Mouse (Mus musculus) heart, embryonic 11.5 days (tissue): Measurements from ENCODE around the gene Dusp22. TPM values are rescaled to one million over a fixed set of nuclear protein-coding genes. Genes with fewer than 3 reads are reported as not detected.

ENCODE experiments used
- ATAC-seq: fragments of 200-750 bp; cut with Nextera tagmentation; replicated peaks from 2 replicates; pipeline ENCODE4 v1.8.0; 2017; ENCODE audit warnings: moderate library complexity; ENCODE audit not compliant: insufficient number of reproducible peaks, low FRiP score, low TSS enrichment
- H3K27ac ChIP-seq: fragments of 300-500 bp; sonication (generic); 2 replicates; pipeline ENCODE4 v1.5.1; 2014; ENCODE audit warnings: mild to moderate bottlenecking, low read depth, low read length
- H3K27me3 ChIP-seq: fragments of 300-500 bp; sonication (generic); 2 replicates; pipeline ENCODE4 v1.6.1; 2014; ENCODE audit warnings: mild to moderate bottlenecking, low read length, mixed read lengths; ENCODE audit not compliant: control insufficient read depth, insufficient read depth
- H3K36me3 ChIP-seq: fragments of 300-500 bp; sonication (generic); 2 replicates; pipeline ENCODE4 v1.6.1; 2014; ENCODE audit warnings: mild to moderate bottlenecking, low read length, moderate library complexity, mixed read lengths; ENCODE audit not compliant: control insufficient read depth, insufficient read depth
- H3K4me1 ChIP-seq: fragments of 300-500 bp; sonication (generic); 2 replicates; pipeline ENCODE4 v1.6.1; 2014; ENCODE audit warnings: low read length; ENCODE audit not compliant: control insufficient read depth, insufficient read depth
- H3K4me2 ChIP-seq: fragments of 300-500 bp; sonication (generic); 2 replicates; pipeline ENCODE4 v1.6.1; 2014; ENCODE audit warnings: mild to moderate bottlenecking, moderate library complexity
- H3K4me3 ChIP-seq: fragments of 300-500 bp; sonication (generic); 2 replicates; pipeline ENCODE4 v1.5.1; 2014; ENCODE audit warnings: low read depth, low read length
- H3K9ac ChIP-seq: fragments of 300-500 bp; sonication (generic); 2 replicates; pipeline ENCODE4 v1.6.1; 2014; ENCODE audit warnings: mild to moderate bottlenecking, low read depth, low read length, moderate library complexity
- H3K9me3 ChIP-seq: fragments of 300-500 bp; sonication (generic); replicated peaks from 2 replicates; pipeline ENCODE4 v1.6.1; 2016; ENCODE audit warnings: low read length; ENCODE audit not compliant: control insufficient read depth
- WGBS: fragments of 180-500 bp; shearing (Covaris S2); extraction: QIAGEN DNeasy Blood & Tissue Kit; methylation state at CpG from one replicate; pipeline ENCODE4 v1.1.7; 2014; ENCODE audit not compliant: insufficient replicate concordance; 5-methylcytosine and 5-hydroxymethylcytosine counted together
- polyA plus RNA-seq: library from polyadenylated mRNA; unstranded; fragments of >200 nt; fragmentation: Nextera tagmentation; extraction: Ambion mirVana; gene quantifications from 2 replicates; pipeline ENCODE4 v1.2.1, GENCODE M21; 2014

Gene Dusp22
- polyA plus RNA-seq, 1 experiment from 2014 or later = 21.8 TPM

GRCm38 (mm10) chr13:30747068-30747467 lies 87.3 kb downstream of the Dusp22 start:
- H3K9ac ChIP-seq = no peak overlapping the region
- no peak overlapping the region for H3K4me3 ChIP-seq
- H3K27ac ChIP-seq = no peak overlapping the region
- H3K4me1 ChIP-seq = peaks cover 6% of the 10 kb centered on the region
- WGBS = 67% methylated on average over 5 of the region's 5 CpGs
- H3K27me3 ChIP-seq = peaks cover 42% of the 10 kb centered on the region
- no peaks in the 10 kb centered on the region for H3K36me3 ChIP-seq
- no peak for ATAC-seq
- no peak overlapping the region for H3K4me2 ChIP-seq
- no peaks in the 10 kb centered on the region for H3K9me3 ChIP-seq

GRCm38 (mm10) chr13:30747504-30747903 lies 87.7 kb downstream of the Dusp22 start:
- H3K36me3 ChIP-seq = no peaks in the 10 kb centered on the region
- ATAC-seq = no peak
- H3K4me1 ChIP-seq = peaks cover 6% of the 10 kb centered on the region
- H3K27ac ChIP-seq = no peak overlapping the region
- WGBS = 57% methylated on average over 11 of the region's 11 CpGs
- no peaks in the 10 kb centered on the region for H3K9me3 ChIP-seq
- H3K4me2 ChIP-seq = no peak overlapping the region
- peaks cover 47% of the 10 kb centered on the region for H3K27me3 ChIP-seq
- no peak overlapping the region for H3K9ac ChIP-seq
- no peak overlapping the region for H3K4me3 ChIP-seq

GRCm38 (mm10) chr13:30748321-30748720 lies 88.5 kb downstream of the Dusp22 start:
- 57% methylated on average over 11 of the region's 11 CpGs for WGBS

GRCm38 (mm10) chr13:30749021-30749556 lies 89.3 kb downstream of the Dusp22 start, which contains the start of gene Irf4:
Irf4 (plus strand) TSS chr13:30749226.
- Histone ChIP-seq H3K9me3 (no peaks in the 10 kb centered on the region), H3K4me2 (peak within 1 kb of the TSS; percentile 83), H3K4me1 (peaks cover 6% of the 10 kb centered on the region), H3K27me3 (peaks cover 52% of the 10 kb centered on the region), H3K9ac (no peak within 1 kb of the TSS), H3K4me3 (peak within 1 kb of the TSS; percentile 51), H3K36me3 (no peaks in the 10 kb centered on the region), H3K27ac (no peak within 1 kb of the TSS)
- peak; percentile 57 for ATAC-seq
- WGBS = 2% methylated on average over 21 of the region's 21 CpGs

More at GRCm38 (mm10) chr13:30748321-30748720, 88.5 kb downstream of the Dusp22 start:
- no peaks in the 10 kb centered on the region for H3K9me3 ChIP-seq
- no peak overlapping the region for H3K27ac ChIP-seq
- H3K27me3 ChIP-seq = peaks cover 52% of the 10 kb centered on the region
- no peaks in the 10 kb centered on the region for H3K36me3 ChIP-seq
- H3K9ac ChIP-seq = no peak overlapping the region
- H3K4me3 ChIP-seq = no peak overlapping the region
- peaks cover 6% of the 10 kb centered on the region for H3K4me1 ChIP-seq
- H3K4me2 ChIP-seq = no peak overlapping the region
- ATAC-seq = no peak

- peak overlapping the region; percentile 51 for H3K4me3 ChIP-seq
- ATAC-seq = no peak
- H3K4me2 ChIP-seq = peak overlapping the region; percentile 83
- no peaks in the 10 kb centered on the region for H3K36me3 ChIP-seq
- peaks cover 52% of the 10 kb centered on the region for H3K27me3 ChIP-seq
- 4% methylated on average over 11 of the region's 11 CpGs for WGBS
- H3K27ac ChIP-seq = no peak overlapping the region
- peaks cover 6% of the 10 kb centered on the region for H3K4me1 ChIP-seq
- no peak overlapping the region for H3K9ac ChIP-seq
- H3K9me3 ChIP-seq = no peaks in the 10 kb centered on the region
Measured at GRCm38 (mm10) chr13:30749557-30750141, 89.8 kb downstream of the Dusp22 start.

DNA sequence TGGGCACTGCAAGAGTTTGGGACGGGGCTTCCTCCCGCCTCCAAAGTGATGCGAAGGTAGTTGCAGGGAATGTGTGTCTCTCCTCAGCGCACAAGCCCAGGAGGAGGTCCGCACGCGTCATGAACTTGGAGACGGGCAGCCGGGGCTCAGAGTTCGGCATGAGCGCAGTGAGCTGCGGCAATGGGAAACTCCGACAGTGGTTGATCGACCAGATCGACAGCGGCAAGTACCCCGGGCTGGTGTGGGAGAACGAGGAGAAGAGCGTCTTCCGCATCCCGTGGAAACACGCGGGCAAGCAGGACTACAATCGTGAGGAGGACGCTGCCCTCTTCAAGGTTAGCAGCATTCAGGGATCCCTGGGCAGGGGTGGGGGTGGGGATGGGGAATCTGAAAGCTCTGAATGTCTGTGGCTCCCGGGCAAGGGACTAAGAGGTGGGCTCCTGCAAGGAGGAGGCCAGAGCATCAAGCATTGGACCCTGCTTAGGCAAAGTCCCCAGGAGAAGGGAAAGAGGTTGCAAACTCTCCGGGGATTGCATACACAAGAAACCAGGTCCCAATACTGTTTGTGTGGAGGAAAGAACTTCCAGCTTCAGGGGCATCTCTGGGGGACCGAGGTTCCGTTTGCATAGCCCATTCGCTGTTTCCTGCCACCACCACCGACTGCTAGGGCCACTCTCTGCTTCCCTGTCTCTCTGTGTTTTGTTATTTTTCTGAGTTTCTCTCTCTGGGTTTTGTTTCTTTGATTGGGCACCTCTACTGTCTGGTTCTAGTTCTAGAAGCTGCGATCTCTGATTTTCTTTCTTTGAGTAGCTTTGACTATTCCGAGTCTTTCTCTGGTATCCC lies 90.9 kb downstream of the Dusp22 start:
- no peaks in the 10 kb centered on the region for H3K9me3 ChIP-seq
- no peaks in the 10 kb centered on the region for H3K36me3 ChIP-seq
- H3K9ac ChIP-seq = no peak overlapping the region
- peak overlapping the region; percentile 51 for H3K4me3 ChIP-seq
- 2% methylated on average over 33 of the region's 33 CpGs for WGBS
- H3K4me1 ChIP-seq = peaks cover 6% of the 10 kb centered on the region
- H3K27ac ChIP-seq = no peak overlapping the region
- peak overlapping the region; percentile 83 for H3K4me2 ChIP-seq
- ATAC-seq = no peak
- peaks cover 52% of the 10 kb centered on the region for H3K27me3 ChIP-seq

DNA sequence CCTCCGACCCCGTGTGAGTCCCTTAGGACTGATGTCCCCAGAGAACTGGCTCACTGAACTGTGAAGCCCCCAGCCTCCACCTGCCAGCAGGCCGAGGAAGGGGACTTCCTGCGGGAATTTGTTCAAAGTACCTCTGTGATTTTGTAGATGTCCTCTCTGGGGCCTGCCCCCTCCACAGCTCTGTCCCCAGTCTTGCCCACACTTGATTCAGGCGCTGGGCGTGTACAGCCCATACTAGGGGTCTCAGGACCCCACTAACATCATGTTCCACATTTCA lies 91.4 kb downstream of the Dusp22 start:
- no peak overlapping the region for H3K27ac ChIP-seq
- 32% methylated on average over 6 of the region's 6 CpGs for WGBS
- no peak overlapping the region for H3K9ac ChIP-seq
- H3K4me2 ChIP-seq = no peak overlapping the region
- no peaks in the 10 kb centered on the region for H3K9me3 ChIP-seq
- H3K4me3 ChIP-seq = no peak overlapping the region
- peaks cover 52% of the 10 kb centered on the region for H3K27me3 ChIP-seq
- H3K36me3 ChIP-seq = no peaks in the 10 kb centered on the region
- peaks cover 6% of the 10 kb centered on the region for H3K4me1 ChIP-seq
- ATAC-seq = no peak

GRCm38 (mm10) chr13:30752581-30753187 lies 92.9 kb downstream of the Dusp22 start:
- Histone ChIP-seq H3K4me3 (no peak overlapping the region), H3K4me2 (no peak overlapping the region), H3K9ac (no peak overlapping the region), H3K27ac (no peak overlapping the region), H3K36me3 (no peaks in the 10 kb centered on the region), H3K4me1 (peaks cover 6% of the 10 kb centered on the region), H3K27me3 (peaks cover 48% of the 10 kb centered on the region), H3K9me3 (no peaks in the 10 kb centered on the region)
- no peak for ATAC-seq
- WGBS = 71% methylated on average over 4 of the region's 4 CpGs
